Mouse (Mus musculus): ENCODE measurements around the gene Fermt2.
"Not testable (repeated sequence)": the region's sequence is repeated elsewhere in the genome, so short reads cannot be mapped to it uniquely, and the experiment has no call there.

The Fermt2 gene

DNA sequence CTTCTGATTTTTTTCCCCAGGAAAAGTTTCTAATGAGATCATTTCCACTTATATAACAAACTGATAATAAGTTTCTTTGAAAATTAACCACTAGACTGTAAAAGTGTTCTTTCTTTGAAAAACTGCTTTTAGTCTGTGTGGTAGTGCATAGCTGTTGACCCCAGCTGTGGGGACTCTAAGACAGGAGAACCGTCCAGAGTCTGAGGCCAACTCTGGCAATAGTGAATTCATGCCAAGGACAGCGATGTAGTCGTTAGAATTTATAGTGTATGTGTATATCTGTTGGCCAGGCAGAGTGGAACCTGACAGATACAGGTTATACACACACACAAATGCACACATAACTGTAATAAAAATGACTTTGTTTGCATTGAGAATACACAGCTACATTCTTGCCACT is 51.4 kb downstream of the Fermt2 start:
- in situ Hi-C loops (cut with MboI; ENCODE audit: low pct_unique_long_range_greater_than_20kb in 1 of 2, low sequenced_read_pairs in 2 of 2, unreplicated experiment in 1 of 2): no loop called here

DNA sequence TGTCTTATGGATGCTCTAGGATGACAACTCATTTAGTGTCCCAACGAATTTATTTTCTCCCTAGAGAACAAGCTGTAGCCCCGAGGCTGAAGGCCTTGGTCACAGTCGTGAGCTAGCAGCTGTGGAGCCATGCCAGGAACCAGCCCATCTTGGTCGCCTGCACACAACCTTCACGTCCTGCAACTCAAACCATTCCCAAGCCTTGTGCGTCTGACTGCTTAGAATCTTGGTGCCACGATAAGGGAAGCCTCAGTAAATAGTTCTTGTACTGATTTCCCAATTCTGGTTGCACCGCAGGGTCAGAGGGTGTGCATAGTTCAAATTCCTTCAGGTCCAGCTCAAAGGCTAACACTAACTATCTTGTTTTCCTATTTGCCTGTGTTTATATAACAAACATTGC is 52.3 kb downstream of the Fermt2 start:
- in situ Hi-C loops (cut with MboI; ENCODE audit: low pct_unique_long_range_greater_than_20kb in 1 of 2, low sequenced_read_pairs in 2 of 2, unreplicated experiment in 1 of 2): no loop called here

DNA sequence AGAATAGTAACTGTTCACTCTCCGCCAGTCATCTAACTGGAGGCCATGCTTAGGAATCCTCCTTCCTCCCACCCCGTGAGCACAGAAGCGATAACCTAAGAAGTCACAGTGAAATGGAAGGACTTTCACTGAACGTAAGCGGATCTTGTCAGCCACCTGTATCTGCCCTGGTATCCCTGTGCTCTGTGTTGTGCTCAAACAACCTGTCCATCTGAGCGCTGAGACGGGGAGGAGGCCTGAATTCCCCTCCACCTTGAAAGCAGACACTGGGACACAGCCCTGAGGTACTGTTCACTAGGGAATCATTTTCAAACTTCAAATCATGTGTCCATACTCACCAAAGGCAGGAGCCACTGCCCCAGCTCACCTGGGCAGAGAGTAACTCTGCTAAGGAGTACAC is 52.9 kb downstream of the Fermt2 start:
- in situ Hi-C loops (cut with MboI; ENCODE audit: low pct_unique_long_range_greater_than_20kb in 1 of 2, low sequenced_read_pairs in 2 of 2, unreplicated experiment in 1 of 2): no loop called here

DNA sequence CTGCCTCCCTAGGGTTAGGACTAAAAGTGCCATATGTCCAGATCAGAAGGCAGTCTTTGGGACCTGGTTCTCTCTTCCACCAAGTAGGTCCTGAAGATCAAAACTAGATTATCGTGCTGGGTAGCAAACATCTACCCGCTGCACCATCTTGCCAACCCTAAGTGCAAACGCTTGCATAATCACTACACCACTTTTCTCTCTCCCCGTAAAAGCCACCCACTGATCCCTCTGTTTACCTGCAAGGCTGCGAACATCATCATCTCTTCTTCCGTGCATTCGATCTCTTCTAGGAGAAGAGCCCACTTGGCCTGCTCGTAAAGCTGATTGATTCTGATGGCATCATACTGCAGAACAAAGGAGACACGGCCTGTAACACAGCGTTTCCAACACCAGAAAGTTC is 57.4 kb downstream of the Fermt2 start:
- in situ Hi-C loops (cut with MboI; ENCODE audit: low pct_unique_long_range_greater_than_20kb in 1 of 2, low sequenced_read_pairs in 2 of 2, unreplicated experiment in 1 of 2): no loop called here

DNA sequence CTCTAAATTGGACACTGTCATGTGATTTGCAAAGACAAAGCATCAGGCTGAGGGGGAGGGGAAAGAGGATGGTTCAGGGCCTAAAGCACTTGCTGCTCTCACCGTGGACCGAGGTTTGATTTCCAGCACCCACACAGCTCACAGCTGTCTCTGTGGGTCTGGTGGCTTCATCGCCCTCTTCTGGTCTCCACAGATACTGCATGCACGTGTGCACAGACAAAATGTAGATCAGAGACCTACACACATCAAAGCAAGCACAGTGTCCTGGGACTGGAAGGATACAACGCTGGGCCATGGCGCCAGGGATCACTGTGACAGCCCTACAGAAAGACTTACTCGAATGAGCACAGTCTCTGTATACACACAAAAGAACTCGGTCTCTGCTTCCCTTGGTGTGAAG is 60.5 kb downstream of the Fermt2 start:
- in situ Hi-C loops (cut with MboI; ENCODE audit: low pct_unique_long_range_greater_than_20kb in 1 of 2, low sequenced_read_pairs in 2 of 2, unreplicated experiment in 1 of 2): no loop called here

DNA sequence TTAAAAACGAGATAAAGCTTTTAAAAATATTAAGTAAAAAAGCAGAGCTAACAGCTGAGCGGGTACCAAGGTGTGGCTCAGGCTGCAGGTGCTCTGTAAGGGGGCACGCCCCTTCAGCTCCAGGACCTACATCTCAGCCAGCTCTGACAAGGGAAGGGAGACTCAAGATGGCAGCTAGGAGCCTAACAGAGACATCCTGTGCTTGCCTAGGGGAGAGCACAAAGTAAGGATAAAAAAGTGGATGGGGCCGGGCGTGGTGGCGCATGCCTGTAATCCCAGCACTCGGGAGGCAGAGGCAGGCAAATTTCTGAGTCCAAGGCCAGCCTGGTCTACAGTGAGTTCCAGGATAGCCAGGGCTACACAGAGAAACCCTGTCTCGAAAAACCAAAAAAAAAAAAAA is 63.5 kb downstream of the Fermt2 start:
- in situ Hi-C loops (cut with MboI; ENCODE audit: low pct_unique_long_range_greater_than_20kb in 1 of 2, low sequenced_read_pairs in 2 of 2, unreplicated experiment in 1 of 2): not testable (repeated sequence)

DNA sequence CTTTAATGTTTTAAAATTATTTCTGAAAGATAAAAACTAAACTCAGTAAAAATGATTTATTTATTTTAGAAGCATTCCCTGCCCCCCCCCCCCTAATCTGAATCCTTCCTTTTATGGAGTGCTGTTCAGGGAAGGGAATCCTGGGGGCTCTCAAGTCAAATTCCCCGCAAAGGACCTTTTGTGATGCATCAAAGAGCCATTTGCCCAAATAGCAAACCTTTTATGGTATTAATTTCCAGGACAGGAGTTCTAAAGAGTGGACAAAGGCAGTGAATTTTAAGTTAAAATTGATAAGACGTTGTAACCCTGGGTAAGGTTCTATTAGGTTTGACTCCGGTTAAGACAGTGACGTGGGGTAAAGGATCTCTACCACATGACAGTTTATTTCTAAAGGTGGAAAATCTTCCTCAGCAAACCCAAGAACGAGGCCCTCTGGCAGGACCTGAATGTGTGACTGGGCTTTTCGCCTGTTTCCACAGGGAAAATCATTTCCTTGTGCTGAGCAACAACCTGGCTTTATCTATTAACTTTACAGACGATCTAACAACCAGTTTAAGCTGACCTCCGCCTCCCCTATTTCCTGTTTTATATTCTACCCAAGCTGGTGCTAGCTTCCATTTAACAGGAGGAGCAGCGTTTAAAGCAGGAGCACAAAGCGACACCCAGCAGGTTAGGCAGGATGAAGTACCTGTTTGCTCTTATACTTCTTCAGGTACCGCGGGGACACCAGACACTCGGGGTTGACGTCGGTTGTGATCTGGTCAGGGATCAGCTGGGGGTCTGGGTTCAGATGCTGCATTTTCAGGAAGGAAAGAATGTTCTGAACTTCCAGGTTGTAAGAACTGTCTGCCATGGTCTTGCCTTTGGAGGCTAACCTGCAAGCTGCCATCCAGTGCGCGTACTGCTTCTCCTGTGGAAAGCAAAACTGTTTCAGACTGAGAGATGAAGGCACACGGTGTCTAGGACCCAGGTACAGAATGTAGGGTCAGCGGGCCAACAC is 65.6 kb downstream of the Fermt2 start:
- in situ Hi-C loops (cut with MboI; ENCODE audit: low pct_unique_long_range_greater_than_20kb in 1 of 2, low sequenced_read_pairs in 2 of 2, unreplicated experiment in 1 of 2): no loop called here

DNA sequence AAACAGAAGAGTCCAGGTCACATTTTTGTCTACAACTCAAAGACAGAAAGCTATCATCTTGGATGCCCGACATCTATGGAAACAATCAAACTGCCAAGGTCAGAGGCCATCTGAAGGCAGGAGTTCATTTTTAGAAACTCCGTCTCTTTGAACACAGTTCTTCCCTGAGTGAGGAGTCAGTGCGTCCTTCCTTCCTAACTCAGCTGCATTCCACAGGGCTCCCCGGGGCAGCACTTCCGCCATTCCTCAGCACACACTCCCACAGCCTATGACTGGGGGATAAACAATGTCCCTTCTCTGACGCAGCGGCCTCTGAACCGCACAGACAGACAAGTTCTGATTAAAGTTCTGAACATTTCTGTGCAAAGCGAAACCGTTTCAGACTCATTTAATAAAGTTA is 66.3 kb downstream of the Fermt2 start:
- in situ Hi-C loops (cut with MboI; ENCODE audit: low pct_unique_long_range_greater_than_20kb in 1 of 2, low sequenced_read_pairs in 2 of 2, unreplicated experiment in 1 of 2): no loop called here

DNA sequence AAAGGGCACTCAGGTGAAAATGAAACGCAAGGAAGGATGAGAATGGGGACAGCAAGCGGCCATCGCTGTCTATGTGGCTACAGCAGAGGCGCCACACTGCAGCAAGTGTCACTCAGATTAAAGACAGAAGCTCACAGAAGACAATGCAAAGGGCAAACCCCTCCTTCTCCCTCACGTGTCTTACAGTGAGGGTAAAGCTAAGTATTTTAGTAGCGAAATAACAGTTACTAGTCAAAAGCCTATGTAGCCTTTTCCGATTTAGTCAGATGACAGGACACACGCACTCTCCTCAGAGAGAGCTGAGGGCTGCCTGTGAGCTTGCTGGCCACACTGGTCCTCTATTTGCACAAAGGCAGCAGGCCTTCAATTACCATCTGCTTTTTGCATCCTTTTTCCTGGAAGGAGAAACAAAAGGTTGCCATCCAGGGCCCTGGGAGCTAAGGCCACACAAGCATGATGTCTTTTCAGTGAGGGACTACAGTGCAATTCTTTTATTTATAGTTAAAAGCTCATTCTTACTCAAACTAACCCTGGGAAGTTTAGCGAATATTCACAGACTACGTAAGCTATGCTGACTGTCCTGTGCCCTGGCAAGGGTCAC is 66.9 kb downstream of the Fermt2 start:
- in situ Hi-C loops (cut with MboI; ENCODE audit: low pct_unique_long_range_greater_than_20kb in 1 of 2, low sequenced_read_pairs in 2 of 2, unreplicated experiment in 1 of 2): no loop called here

DNA sequence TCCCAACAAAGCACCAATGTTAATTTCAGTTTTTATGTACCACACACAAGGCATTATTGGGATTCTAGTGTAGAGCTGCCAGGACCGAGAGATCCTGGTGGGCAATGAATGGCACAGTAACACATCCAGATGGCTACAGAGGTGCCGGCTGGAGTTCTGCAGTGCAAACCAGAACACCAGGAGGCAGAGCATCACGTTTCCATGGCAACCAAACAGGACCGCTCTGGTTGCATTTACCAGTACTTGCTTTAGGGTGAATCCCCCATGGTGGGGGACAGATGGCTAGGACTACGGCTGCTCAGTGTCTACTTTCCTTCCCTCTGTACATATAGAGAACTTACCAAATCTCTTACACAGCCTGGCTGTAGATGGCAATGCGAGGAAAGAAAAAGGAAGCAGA is 67.5 kb downstream of the Fermt2 start:
- in situ Hi-C loops (cut with MboI; ENCODE audit: low pct_unique_long_range_greater_than_20kb in 1 of 2, low sequenced_read_pairs in 2 of 2, unreplicated experiment in 1 of 2): no loop called here

DNA sequence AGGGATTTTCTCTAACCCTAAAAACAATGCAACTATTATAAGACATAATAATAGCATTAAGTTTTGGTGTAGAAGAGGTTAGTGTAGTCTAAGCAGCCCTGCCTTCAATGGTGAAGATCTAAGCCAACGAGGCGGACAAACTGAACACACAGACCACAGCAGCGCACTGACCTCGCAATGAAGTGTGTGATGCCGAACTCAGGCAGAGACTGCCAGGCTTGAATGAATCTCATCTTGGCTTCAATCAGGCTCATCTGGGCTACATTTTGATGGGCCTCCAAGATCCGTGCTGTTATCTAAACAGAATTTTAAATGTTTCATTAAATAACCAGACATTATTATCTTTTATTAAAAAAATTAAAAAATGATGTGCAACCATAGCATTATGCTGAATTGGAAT is 68.0 kb downstream of the Fermt2 start:
- in situ Hi-C loops (cut with MboI; ENCODE audit: low pct_unique_long_range_greater_than_20kb in 1 of 2, low sequenced_read_pairs in 2 of 2, unreplicated experiment in 1 of 2): no loop called here

DNA sequence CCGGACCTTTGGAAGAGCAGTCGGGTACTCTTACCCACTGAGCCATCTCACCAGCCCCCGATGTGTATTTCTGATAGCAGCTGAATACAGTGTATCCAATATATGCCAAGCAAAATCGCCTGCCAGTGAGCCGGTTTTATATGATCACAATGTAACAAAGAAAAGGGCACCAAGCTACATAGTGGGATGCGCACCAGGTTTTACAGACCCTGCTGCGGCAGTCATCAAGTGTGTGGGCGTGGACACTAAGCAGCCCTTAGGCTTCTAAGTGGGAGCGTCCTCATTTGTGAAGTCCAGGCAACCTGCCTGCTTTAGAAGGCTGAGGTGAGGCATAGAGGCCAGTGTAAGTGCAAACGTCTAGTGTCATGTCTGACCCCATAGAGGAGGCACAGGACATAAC is 69.4 kb downstream of the Fermt2 start:
- in situ Hi-C loops (cut with MboI; ENCODE audit: low pct_unique_long_range_greater_than_20kb in 1 of 2, low sequenced_read_pairs in 2 of 2, unreplicated experiment in 1 of 2): no loop called here

DNA sequence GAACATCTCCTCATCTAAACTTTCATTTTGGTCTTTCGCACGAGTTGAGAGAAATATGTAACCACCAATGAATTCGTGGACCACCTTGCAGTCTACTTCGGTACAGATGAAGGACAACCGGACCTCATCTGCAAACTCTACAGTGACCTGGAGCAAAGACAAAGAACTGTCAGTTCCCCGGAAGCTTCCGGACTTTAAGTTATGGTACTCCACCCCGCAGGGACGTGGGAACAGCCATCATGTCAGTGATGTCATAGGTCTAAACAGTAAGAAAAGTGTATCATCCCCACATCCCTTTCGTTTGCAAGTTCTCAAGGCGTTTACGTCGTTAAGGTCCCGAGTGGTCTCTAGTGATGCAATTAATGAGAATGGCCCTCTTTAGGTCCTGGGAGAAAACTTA is 70.0 kb downstream of the Fermt2 start:
- in situ Hi-C loops (cut with MboI; ENCODE audit: low pct_unique_long_range_greater_than_20kb in 1 of 2, low sequenced_read_pairs in 2 of 2, unreplicated experiment in 1 of 2): no loop called here

DNA sequence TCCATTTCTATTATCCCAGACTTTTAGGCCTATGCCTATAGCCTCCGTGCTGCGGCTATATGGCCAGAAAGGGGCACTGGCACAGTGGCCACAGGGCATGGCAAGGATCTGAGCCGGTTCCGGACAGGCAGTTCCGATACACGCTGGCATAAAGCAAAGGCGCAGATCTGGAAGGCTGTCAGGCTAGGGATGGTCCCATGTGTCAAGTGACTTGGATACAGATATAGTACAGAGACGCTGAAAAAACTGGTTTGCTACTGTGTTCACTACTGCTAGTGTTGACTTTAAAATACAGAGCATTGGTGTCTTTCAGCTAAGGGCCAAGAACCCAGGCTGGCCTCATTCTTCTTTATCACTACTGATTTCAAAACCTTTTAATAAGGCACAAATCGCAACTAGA is 72.9 kb downstream of the Fermt2 start:
- in situ Hi-C loops (cut with MboI; ENCODE audit: low pct_unique_long_range_greater_than_20kb in 1 of 2, low sequenced_read_pairs in 2 of 2, unreplicated experiment in 1 of 2): no loop called here

DNA sequence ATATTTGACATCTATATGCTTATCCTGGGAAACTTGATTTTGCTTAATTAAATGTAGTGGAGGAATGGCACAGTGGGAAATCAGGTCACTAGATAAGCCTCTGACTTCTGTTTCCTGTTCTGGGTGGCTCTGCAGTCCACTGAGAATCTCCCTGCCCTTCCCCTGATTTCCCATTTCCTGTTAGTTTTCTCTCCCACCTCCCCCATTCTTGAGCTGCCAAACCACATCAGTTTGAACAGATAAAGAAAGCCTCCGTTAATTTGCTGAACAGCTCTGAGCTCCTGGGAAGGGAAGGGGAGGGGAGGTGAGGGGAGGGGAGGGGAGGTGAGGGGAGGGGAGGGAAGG is 73.4 kb downstream of the Fermt2 start:
- in situ Hi-C loops (cut with MboI; ENCODE audit: low pct_unique_long_range_greater_than_20kb in 1 of 2, low sequenced_read_pairs in 2 of 2, unreplicated experiment in 1 of 2): no loop called here

DNA sequence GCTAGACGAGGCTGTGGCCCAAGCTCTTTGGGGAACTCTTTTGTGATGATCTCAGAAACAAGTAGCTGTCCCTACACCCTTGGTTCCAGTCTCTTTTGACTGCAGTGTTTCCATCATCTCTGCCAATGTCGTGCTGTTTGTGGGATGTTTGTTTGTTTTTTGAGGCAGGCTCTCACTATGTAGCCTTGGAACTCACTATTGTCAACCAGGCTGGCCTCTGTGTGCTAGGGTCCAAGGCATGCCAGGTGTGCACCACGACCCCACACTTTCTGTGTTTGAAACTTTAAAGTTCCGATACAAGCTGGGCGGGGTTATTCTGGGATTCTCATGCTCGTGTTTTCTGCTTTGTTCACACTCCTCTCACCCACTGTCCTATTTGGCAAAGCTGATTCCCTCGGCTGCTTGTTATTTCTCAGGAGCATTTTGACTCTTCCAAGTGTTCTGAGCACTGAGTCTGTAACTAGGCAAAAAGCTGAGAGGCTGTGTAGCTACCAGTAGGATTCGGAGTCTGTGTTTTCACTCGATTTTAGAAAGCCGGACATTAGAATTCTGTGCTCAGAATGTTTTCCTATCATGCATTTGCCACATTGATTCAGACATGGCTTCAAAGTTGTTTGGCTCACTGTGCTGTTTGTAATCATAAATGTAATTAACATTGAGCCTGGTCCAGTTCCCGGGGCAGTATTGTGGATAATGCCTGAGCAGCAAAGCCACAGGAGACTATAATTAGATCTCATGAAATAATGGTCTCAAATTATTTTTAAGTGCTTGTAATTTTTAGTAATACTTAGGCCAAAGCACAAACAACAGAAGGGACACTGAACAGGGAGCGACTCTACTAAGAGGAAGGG is 74.0 kb downstream of the Fermt2 start:
- in situ Hi-C loops (cut with MboI; ENCODE audit: low pct_unique_long_range_greater_than_20kb in 1 of 2, low sequenced_read_pairs in 2 of 2, unreplicated experiment in 1 of 2): no loop called here

DNA sequence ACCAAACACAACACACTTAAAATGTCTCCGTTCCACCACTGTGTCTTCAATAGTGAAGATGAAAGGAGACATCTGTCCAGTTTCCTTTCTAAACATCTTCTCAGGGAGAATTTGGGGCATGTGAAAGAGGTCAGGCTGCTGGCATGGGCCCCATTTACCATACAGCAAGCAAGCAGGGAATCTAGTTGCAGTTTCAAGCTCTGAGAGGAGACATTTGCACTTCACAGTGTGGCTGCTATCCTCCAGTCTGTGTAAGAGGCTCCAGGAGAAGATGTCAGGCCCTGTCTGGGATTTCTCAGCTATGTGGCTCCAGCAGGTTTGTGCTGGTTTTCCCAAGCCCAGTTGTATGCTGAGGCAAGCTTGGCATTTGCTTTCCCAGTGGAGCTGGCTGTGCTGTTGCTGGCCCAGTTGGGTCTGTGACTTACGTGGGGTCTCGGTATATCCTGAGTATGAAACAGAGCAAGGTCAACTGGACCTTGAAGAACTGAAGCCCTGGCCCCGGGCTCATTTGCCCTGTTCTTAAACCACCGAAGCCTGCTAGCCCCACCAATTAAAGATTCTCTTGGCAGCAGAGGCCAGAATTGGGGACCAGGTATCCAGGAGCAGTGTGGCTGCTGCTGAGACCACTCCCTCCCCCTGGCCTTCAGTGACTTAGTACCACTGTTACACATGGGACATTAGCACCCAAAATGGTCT is 76.2 kb downstream of the Fermt2 start:
- in situ Hi-C loops (cut with MboI; ENCODE audit: low pct_unique_long_range_greater_than_20kb in 1 of 2, low sequenced_read_pairs in 2 of 2, unreplicated experiment in 1 of 2): no loop called here

DNA sequence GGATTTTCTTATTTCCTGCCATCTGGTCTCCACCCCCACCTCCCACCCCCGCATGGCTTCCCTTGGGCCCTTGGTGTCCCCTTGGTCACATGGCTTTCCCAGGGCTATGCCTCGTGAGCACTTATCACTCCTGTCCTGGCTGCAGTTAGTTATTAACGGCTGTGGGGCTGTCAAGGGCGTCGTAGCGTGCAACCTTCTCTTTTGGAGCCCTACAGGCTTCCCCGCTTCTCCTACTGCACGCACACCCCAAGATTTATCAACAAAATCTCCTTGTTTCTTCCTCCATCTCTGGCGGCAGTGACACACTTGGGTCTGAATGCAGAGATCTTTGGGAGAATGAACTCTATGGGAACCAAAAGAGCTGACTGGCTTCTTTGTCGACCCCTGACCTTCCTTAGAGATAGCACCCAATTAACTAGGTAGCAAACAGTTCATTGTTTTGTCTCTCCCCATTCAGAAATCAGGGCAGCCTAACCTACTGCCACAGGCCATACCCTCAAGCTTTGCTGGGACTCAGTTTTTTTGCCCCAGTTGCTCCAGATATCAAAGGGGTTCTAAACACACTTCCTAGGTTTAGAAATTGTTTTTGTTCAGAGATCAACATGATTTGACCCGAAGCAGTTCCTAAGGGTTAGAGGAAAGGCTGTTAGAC is 76.9 kb downstream of the Fermt2 start:
- in situ Hi-C loops (cut with MboI; ENCODE audit: low pct_unique_long_range_greater_than_20kb in 1 of 2, low sequenced_read_pairs in 2 of 2, unreplicated experiment in 1 of 2): no loop called here

All from mouse embryonic stem cell (cell line).